Mouse (Mus musculus) myocyte (in vitro differentiated cells): ENCODE measurements at regions not wholly inside any gene's neighbourhood (a gene's known extent, or its start where the extent isn't known, plus 50 kb on each side); places are given as distances from the start of the nearest gene placed in this dataset.

ENCODE experiments used
- CEBPB ChIP-seq: IDR thresholded peaks from 2 replicates; pipeline ENCODE4 v1.6.1; 2011; ENCODE audit warnings: mild to moderate bottlenecking, moderate library complexity; ENCODE audit not compliant: poor library complexity, insufficient read depth, severe bottlenecking
- MAX ChIP-seq: IDR thresholded peaks from one replicate; pipeline ENCODE4 v1.6.1; 2011; ENCODE audit warnings: low read depth, mild to moderate bottlenecking, control low read depth
- MYOD1 ChIP-seq, 3 experiments: IDR thresholded peaks; one replicate each; pipeline ENCODE4 v1.6.1; 2011; ENCODE audit warnings: control low read depth in 2 of 3, low read depth in 2 of 3, mild to moderate bottlenecking in 2 of 3, moderate library complexity in 1 of 3; ENCODE audit not compliant: insufficient read length in 2 of 3, control insufficient read depth in 1 of 3
- POLR2A ChIP-seq: IDR thresholded peaks from one replicate; pipeline ENCODE4 v1.6.1; 2011; ENCODE audit warnings: low read depth, mild to moderate bottlenecking, control low read depth, moderate library complexity; ENCODE audit not compliant: insufficient read length
- POLR2AphosphoS2 ChIP-seq: IDR thresholded peaks from one replicate; pipeline ENCODE4 v1.6.1; 2011; ENCODE audit warnings: low read depth, control low read depth; ENCODE audit not compliant: insufficient read length
- USF1 ChIP-seq: IDR thresholded peaks from one replicate; pipeline ENCODE4 v1.6.1; 2011; ENCODE audit warnings: low read depth, mild to moderate bottlenecking, control low read depth, moderate library complexity

DNA sequence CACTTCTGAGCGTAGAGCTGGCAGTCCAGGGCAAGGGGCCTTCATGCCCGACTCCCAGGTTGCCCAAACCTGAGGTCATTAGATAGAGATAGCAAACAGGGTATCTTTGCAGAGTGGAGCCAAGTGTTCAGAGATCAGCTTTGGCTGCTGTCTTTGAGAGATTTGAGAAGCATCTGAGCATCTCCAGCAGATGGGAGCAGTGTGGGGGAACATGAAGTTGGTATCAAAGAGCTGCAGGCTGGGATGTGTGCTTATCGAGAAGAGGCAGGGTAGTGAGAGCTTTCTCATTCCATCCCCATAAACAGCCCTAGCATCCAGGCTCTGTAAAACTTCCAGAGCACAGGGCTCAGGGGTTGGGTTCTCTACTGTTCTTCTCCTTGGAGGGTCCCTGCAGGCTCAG lies 52.9 kb upstream of the Ampd3 start:
- TF ChIP-seq POLR2A (no peak), CEBPB (no peak), POLR2AphosphoS2 (no peak), USF1 (no peak), MAX (no peak), MYOD1 (IDR thresholded peaks at IDR 0.05; ENCODE audit: control insufficient read depth in 1 of 3, insufficient read length in 2 of 3, low read depth in 2 of 3) (no peak)
